Mouse (Mus musculus): Measurements from ENCODE around the gene Adad2. TPM values are rescaled to one million over a fixed set of nuclear protein-coding genes. Genes with fewer than 3 reads are reported as not detected.

Adad2 gene
- polyA plus RNA-seq, 1 experiment = not detected

DNA sequence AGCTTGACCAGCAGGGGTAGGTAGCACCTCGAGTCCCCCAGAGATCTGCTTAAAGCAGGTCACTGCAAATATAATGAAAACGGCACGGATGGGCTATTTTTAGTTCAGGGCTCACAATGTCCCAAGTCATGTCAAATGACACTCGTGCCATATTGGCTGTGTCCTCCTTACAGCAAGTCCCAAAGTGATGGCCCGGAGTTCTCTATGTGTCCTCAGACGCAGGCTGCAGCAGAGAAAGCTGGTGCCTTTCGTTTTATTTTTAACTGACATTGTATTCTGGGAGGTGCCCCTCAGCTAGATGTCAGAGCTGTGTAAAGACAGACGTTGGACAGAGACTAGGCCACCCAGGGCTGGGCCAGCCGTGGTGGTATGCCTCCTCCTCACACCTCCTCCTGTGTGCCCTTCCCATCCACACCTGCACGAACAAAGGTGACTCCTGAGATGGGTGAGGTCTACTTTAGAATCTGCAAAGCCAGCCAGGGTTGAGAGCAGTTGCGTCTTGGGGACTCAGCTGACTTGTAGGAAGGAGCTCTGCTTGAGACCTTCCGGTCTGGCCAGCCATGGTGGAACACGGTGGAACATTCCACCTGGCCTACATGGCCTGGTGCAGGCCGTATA lies 8.4 kb downstream of the Adad2 start:
- Histone ChIP-seq H3K27ac (ENCODE audit: insufficient read depth, low read length) (no peak overlapping the region), H3K4me1 (ENCODE audit: control insufficient read depth, insufficient read depth, insufficient read length) (no peaks in the 10 kb centered on the region), H3K36me3 (ENCODE audit: control insufficient read depth, insufficient read depth, low read length) (no peaks in the 10 kb centered on the region), H3K27me3 (ENCODE audit: control insufficient read depth, insufficient read depth, low read length) (no peaks in the 10 kb centered on the region), H3K4me3 (ENCODE audit: extremely low read depth, insufficient read depth, insufficient read length) (no peak overlapping the region)
- TF ChIP-seq POLR2A (IDR thresholded peaks at IDR 0.05; ENCODE audit: low read depth, low read length) = no peak
- no peak for TF ChIP-seq CTCF (IDR thresholded peaks at IDR 0.05; ENCODE audit: extremely low read depth, insufficient read depth, insufficient read length, insufficient replicate concordance)
- DNase-seq (ENCODE audit: low read depth in 1 of 2, low spot score in 2 of 2) = no peak
- WGBS = 87% methylated on average over 14 of the region's 14 CpGs

DNA sequence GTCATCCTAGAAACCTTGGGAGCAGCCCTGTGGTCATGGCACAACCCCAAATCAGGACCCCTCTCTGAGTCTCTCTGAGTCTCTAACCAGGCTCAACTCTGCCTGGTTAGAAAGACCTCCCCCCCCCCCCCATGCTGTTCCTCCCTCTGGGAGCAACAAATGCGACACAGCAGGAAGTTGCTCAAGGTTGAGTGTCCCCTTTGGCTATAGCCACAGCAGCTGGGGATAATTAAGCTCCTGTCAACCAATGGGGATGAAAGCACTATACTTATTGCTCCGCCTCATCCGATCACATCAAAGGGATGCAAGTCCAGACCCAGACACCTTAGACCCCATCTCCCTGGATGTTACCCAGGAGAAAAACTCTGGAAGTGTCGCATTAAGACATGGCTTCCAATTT lies 10.0 kb downstream of the Adad2 start:
- H3K4me3 ChIP-seq (ENCODE audit: extremely low read depth, insufficient read depth, insufficient read length) = no peak overlapping the region
- H3K36me3 ChIP-seq (ENCODE audit: control insufficient read depth, insufficient read depth, low read length) = no peaks in the 10 kb centered on the region
- no peak overlapping the region for H3K27ac ChIP-seq (ENCODE audit: insufficient read depth, low read length)
- no peaks in the 10 kb centered on the region for H3K27me3 ChIP-seq (ENCODE audit: control insufficient read depth, insufficient read depth, low read length)
- H3K4me1 ChIP-seq (ENCODE audit: control insufficient read depth, insufficient read depth, insufficient read length) = no peaks in the 10 kb centered on the region
- 66% methylated on average over 4 of the region's 4 CpGs for WGBS
- no peak for TF ChIP-seq POLR2A (IDR thresholded peaks at IDR 0.05; ENCODE audit: low read depth, low read length)
- no peak for TF ChIP-seq CTCF (IDR thresholded peaks at IDR 0.05; ENCODE audit: extremely low read depth, insufficient read depth, insufficient read length, insufficient replicate concordance)
- no peak for DNase-seq (ENCODE audit: low read depth in 1 of 2, low spot score in 2 of 2)

DNA sequence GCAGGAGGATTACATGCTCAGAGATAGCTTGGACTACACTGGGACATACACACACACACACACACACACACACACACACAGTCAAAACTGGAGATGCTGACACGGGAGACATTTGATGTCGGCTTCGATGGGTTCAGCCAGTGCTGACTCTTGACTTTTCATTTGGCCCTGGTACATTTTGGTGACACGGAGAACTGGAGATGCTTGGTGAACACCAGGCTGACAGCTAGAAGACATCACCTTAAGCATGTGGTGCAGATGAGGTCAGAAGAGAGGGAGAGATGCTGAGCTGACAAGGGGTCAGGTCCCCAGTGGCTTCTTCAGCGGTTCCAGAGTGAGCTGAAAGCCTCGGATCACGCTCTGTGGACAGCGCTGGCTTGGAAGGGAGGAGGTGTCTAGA lies 10.5 kb downstream of the Adad2 start:
- TF ChIP-seq CTCF (IDR thresholded peaks at IDR 0.05; ENCODE audit: extremely low read depth, insufficient read depth, insufficient read length, insufficient replicate concordance) = no peak
- TF ChIP-seq POLR2A (IDR thresholded peaks at IDR 0.05; ENCODE audit: low read depth, low read length) = no peak
- H3K27me3 ChIP-seq (ENCODE audit: control insufficient read depth, insufficient read depth, low read length) = no peaks in the 10 kb centered on the region
- 88% methylated on average over 8 of the region's 8 CpGs for WGBS

DNA sequence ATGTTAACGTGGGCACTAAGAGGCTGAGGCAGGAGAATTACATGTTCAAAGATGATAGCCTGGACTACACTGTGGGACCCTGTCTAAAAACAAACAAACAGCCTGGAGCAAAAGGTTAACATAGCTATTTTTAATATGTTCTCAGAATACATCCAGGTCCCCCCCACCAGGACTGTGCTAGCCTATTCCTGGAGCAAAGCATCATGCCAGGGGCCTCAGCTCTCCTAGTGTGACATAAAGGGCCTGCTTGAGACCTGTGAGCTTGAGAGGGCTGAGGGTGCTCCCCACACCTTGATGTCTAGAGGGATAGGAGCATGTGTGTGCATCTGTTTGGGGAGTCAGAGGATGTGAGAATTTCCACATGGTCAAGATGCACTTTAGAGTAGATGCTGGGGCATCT lies 11.2 kb downstream of the Adad2 start:
- 72% methylated on average over 1 of the region's 1 CpGs for WGBS
- no peak for DNase-seq (ENCODE audit: low read depth in 1 of 2, low spot score in 2 of 2)
- no peak for TF ChIP-seq CTCF (IDR thresholded peaks at IDR 0.05; ENCODE audit: extremely low read depth, insufficient read depth, insufficient read length, insufficient replicate concordance)
- TF ChIP-seq POLR2A (IDR thresholded peaks at IDR 0.05; ENCODE audit: low read depth, low read length) = no peak
- Histone ChIP-seq H3K36me3 (ENCODE audit: control insufficient read depth, insufficient read depth, low read length) (no peaks in the 10 kb centered on the region), H3K27ac (ENCODE audit: insufficient read depth, low read length) (no peak overlapping the region), H3K4me3 (ENCODE audit: extremely low read depth, insufficient read depth, insufficient read length) (no peak overlapping the region), H3K4me1 (ENCODE audit: control insufficient read depth, insufficient read depth, insufficient read length) (no peaks in the 10 kb centered on the region), H3K27me3 (ENCODE audit: control insufficient read depth, insufficient read depth, low read length) (no peaks in the 10 kb centered on the region)

More for the DNA sequence above, 10.5 kb downstream of the Adad2 start:
- H3K36me3 ChIP-seq (ENCODE audit: control insufficient read depth, insufficient read depth, low read length) = no peaks in the 10 kb centered on the region
- H3K27ac ChIP-seq (ENCODE audit: insufficient read depth, low read length) = no peak overlapping the region
- DNase-seq (ENCODE audit: low read depth in 1 of 2, low spot score in 2 of 2) = no peak
- no peaks in the 10 kb centered on the region for H3K4me1 ChIP-seq (ENCODE audit: control insufficient read depth, insufficient read depth, insufficient read length)
- no peak overlapping the region for H3K4me3 ChIP-seq (ENCODE audit: extremely low read depth, insufficient read depth, insufficient read length)

DNA sequence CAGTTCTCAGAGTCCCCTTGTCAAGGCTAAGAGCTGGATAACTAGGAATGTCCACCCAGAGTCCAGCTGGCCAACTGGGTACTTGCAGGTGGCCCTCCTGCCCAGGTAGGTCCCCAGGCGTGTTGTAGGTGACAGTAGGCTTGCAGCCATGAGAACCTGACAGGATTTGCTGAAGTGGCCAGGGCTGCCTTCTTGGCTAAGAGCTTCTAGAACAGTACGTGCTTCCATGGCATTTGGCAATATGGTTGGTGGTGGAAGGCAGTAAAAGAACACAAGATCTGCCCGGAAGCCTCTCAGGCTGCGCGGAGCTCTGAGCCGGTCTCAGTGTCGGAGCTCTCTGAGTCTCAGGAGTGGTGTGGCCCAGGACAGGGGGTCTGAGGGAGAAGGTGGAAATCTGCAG lies 12.4 kb downstream of the Adad2 start:
- no peak overlapping the region for H3K27ac ChIP-seq (ENCODE audit: insufficient read depth, low read length)
- TF ChIP-seq POLR2A (IDR thresholded peaks at IDR 0.05; ENCODE audit: low read depth, low read length) = no peak
- no peak for TF ChIP-seq CTCF (IDR thresholded peaks at IDR 0.05; ENCODE audit: extremely low read depth, insufficient read depth, insufficient read length, insufficient replicate concordance)
- 89% methylated on average over 7 of the region's 7 CpGs for WGBS
- no peaks in the 10 kb centered on the region for H3K4me1 ChIP-seq (ENCODE audit: control insufficient read depth, insufficient read depth, insufficient read length)
- H3K36me3 ChIP-seq (ENCODE audit: control insufficient read depth, insufficient read depth, low read length) = no peaks in the 10 kb centered on the region
- no peaks in the 10 kb centered on the region for H3K27me3 ChIP-seq (ENCODE audit: control insufficient read depth, insufficient read depth, low read length)
- DNase-seq (ENCODE audit: low read depth in 1 of 2, low spot score in 2 of 2) = no peak
- no peak overlapping the region for H3K4me3 ChIP-seq (ENCODE audit: extremely low read depth, insufficient read depth, insufficient read length)

DNA sequence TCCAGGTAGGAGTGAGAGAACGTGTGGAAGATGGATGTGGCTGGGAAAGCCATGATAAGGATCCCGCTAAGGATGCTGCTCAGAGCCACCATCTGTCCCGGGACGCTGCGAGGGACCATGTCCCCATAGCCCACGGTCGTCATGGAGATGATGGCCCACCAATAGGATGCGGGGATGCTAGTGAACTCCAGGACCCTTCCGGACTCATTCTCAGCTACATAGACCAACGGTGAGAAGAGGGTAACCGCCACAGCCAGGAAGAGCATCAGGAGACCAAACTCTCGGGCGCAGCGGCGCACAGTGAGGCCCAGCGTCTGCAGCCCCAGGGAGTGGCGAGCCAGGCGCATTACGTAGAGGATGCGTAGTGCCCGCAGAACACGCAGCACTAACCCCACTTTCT lies 13.2 kb downstream of the Adad2 start:
- no peak for TF ChIP-seq CTCF (IDR thresholded peaks at IDR 0.05; ENCODE audit: extremely low read depth, insufficient read depth, insufficient read length, insufficient replicate concordance)
- no peak for TF ChIP-seq POLR2A (IDR thresholded peaks at IDR 0.05; ENCODE audit: low read depth, low read length)

DNA sequence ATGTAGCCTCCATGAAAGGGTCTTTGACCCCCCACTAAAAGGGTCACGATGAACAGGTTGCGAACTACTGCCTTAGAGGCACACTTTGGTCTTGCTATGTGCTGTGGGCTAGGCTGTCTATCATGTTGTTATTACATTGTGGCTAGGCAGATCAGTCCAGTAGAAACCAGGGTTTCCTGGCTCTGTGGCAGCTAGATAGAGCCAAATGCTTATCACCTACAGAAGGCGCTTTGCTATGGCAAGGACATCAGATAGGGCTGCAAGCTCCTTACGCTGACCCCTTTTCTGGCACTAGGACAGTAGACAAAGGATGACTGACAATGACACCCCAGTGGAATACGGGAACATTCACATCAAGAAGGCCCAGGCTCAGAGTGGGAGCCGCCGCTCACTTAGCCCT lies 14.7 kb downstream of the Adad2 start:
- TF ChIP-seq CTCF (IDR thresholded peaks at IDR 0.05; ENCODE audit: extremely low read depth, insufficient read depth, insufficient read length, insufficient replicate concordance) (no peak), POLR2A (IDR thresholded peaks at IDR 0.05; ENCODE audit: low read depth, low read length) (no peak)
- 79% methylated on average over 7 of the region's 7 CpGs for WGBS
- H3K27me3 ChIP-seq (ENCODE audit: control insufficient read depth, insufficient read depth, low read length) = no peaks in the 10 kb centered on the region
- no peak overlapping the region for H3K27ac ChIP-seq (ENCODE audit: insufficient read depth, low read length)
- H3K36me3 ChIP-seq (ENCODE audit: control insufficient read depth, insufficient read depth, low read length) = no peaks in the 10 kb centered on the region
- H3K4me1 ChIP-seq (ENCODE audit: control insufficient read depth, insufficient read depth, insufficient read length) = no peaks in the 10 kb centered on the region
- no peak overlapping the region for H3K4me3 ChIP-seq (ENCODE audit: extremely low read depth, insufficient read depth, insufficient read length)
- no peak for DNase-seq (ENCODE audit: low read depth in 1 of 2, low spot score in 2 of 2)

More for the DNA sequence above, 13.2 kb downstream of the Adad2 start:
- WGBS = 92% methylated on average over 22 of the region's 22 CpGs
- no peak for DNase-seq (ENCODE audit: low read depth in 1 of 2, low spot score in 2 of 2)
- H3K36me3 ChIP-seq (ENCODE audit: control insufficient read depth, insufficient read depth, low read length) = no peaks in the 10 kb centered on the region
- H3K4me1 ChIP-seq (ENCODE audit: control insufficient read depth, insufficient read depth, insufficient read length) = no peaks in the 10 kb centered on the region
- H3K27me3 ChIP-seq (ENCODE audit: control insufficient read depth, insufficient read depth, low read length) = no peaks in the 10 kb centered on the region
- no peak overlapping the region for H3K4me3 ChIP-seq (ENCODE audit: extremely low read depth, insufficient read depth, insufficient read length)
- no peak overlapping the region for H3K27ac ChIP-seq (ENCODE audit: insufficient read depth, low read length)

Data from spleen, adult 2 months (tissue).